Mouse (Mus musculus): Measurements from ENCODE around the gene Cir1.

The Cir1 gene

DNA sequence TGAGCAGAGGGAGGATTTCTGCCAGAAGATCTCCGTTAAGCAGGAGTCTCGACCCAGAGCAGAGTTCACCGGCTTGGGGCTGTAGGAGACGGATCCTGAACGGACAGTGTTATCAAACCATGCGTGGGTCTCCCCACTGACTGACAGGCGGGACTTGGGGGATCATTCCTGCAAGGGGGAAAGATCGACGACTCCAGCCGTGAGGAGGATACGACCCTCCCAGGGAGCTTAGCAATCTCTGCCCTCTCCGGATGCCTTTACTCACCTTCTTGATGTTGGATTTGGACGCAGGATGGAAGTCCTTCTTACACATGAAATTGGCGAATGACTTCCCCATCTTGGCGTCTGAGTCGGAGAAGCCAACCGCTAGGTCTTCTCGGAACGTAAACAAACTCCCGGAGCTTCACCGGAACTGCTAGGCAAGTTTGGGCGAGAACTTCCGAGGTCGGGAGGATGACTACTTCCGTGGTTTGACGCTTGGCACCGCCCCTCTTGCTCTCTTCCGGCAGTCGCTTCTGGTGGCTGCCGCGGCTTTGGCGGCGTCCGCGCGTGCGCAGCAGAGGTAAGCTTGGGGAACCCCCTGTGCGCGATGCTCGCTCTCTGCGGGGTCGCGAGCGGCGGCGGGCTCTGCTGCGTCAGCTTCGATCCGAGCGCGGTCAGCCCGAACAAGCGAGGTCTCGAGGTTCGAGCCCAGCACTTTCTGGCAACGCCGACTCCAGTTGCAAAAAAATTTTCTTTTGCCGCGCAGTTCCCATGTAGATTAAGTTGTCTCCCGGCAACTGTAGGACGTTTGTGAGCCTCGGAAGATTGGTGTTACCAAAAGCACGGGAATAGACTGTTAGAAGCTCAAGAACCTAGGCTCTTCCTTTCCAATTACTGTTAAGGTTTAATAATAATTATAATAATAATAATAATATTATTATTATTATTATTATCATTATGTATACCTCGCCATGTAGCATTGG is at the start of gene Cir1, which contains the start of gene Scrn3:
TSS of gene Cir1 (minus strand) at position 550 of the 965 bp plus-strand sequence.
TSS of gene Scrn3 (plus strand) at position 450 of the 965 bp plus-strand sequence.
- in situ Hi-C loops (cut with MboI; ENCODE audit: low sequenced_read_pairs): loop anchor here (10.0 kb wide), 1 partner anchor 92 kb away; no protein-coding TSS in a partner anchor

DNA sequence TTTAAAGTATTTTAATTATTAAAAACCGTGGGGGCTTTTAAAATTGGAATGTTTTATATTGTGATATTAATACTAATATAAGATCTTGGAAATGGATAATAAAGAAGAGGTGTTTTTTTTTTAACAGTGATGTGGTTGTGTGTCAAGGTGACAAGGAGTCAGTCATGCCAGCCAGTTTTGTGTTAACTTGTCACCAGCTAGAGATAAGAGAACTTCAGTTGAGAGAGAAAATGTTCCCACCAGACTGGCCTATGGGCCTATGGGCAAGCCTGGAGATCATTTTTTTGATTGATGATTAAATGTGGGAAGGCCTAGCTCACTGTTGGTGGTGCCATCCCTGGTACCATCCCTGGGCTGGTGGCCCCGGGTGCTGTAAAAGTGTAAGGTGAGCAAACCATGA is 48.0 kb upstream of the Cir1 start:
- in situ Hi-C loops (cut with MboI; ENCODE audit: low sequenced_read_pairs): no loop called here

DNA sequence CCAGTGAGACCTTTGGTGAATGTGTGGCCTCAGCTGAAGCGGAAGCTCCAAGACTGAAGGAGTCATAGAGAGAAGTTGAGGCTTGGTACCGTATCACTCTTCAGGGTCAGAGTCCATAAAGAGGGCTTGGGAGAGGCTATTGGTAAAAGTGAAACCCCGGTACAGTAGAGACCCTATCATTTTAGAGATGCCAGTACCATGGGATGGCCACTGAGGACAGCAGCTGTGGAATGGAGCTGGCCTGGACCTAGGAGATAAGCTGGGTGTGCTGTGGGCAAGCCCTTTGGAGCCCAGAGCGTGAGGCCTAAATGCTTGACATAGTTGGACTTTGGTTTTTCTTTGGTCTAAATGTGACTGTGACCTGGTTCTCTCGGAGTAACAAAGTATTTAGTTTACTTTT is 47.4 kb upstream of the Cir1 start:
- in situ Hi-C loops (cut with MboI; ENCODE audit: low sequenced_read_pairs): no loop called here

DNA sequence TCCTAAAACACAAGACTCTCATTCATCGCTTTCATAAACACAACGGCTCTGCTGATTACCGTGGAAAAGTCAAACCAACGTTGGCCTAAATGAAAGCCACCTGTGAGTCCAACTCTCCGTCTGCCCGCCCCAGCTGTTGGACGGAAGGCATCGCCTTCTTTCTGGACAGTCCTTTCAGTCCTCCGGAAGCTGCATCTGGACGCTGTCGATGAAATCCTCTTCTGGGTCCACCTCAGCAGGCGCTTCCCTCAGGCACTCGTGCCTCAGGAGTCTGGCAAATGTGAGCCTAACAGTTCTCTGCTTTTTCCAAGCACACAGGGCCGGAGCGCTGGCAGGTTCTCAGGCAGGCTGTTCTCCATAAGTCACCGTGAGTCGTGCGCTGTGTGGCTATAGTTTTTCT is 44.5 kb upstream of the Cir1 start:
- in situ Hi-C loops (cut with MboI; ENCODE audit: low sequenced_read_pairs): no loop called here

DNA sequence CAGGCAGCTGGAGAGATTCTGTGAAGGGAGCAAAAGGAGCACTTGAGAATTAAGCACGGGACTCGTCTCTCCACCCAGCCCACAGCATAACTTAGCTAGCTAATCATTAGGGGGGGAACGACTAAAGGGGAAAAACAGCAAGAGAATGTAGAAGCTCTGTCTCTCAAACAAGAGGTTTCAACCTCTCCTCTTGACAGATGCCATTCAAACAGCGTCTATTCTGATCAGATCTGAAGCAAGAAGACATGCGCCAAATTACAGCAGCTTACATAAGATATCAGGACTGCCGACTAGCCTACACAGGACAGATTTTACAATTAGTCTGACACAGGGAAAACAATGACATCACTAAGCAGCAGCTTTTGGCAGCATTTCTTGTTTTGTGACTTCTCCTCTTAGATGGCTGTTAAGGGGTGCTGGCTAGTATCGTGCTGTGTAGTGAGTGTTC is 39.5 kb upstream of the Cir1 start:
- in situ Hi-C loops (cut with MboI; ENCODE audit: low sequenced_read_pairs): no loop called here

DNA sequence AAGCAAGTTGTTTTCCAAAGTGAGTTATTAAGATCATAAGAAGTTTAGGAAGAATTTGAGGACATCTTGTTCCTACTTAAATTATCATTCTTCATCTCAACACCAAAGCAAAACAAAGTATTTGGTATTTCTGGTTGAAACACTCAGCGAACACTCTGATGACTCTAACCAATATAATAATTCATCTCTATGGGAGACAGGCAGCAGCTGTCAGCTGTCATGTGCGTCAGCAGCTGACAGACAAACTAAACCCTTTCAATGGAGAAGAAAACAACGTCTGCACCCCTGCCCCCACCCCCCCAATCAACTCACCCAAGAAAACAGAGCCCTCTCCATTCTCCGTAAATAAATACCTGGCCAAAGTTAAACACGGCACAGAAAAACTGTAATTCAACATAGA is 39.0 kb upstream of the Cir1 start:
- in situ Hi-C loops (cut with MboI; ENCODE audit: low sequenced_read_pairs): no loop called here

DNA sequence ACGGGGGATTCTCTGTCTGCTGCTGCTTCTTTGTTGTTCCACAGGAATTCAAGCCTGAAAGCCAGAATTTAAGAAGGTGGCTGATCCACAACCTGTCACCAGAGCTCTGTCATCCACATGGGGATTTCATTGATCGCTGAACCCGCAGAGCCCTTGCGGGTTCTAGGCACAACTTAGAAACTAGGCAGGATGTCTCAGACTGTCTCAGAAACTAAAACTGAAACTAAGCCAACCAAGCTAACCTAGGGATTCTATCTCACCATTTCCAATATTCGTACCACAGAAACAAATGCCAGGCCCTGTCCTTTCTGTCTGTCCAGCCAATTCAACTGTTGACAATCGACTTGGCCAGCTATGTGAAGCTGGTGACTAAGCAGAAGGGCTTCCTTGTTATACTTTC is 35.7 kb upstream of the Cir1 start:
- in situ Hi-C loops (cut with MboI; ENCODE audit: low sequenced_read_pairs): no loop called here

DNA sequence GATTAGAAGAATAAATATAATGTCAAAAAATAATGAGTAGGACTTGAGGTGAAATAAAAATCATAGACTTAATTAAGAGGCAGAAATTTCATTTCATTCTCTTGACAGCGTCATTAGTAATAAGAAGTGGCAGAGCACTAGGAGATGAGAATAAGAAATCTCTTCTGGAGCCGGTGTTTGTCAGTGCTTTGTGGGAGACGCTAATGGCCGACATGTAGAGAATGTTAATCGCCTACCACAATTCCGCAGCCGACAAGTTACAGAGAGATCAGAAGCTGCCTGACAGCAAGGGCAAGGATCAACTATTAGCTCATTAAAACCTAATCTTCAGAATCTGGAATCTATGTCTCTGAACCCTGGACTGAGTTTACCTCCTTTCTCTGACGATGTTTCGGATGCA is 35.3 kb upstream of the Cir1 start:
- in situ Hi-C loops (cut with MboI; ENCODE audit: low sequenced_read_pairs): no loop called here

DNA sequence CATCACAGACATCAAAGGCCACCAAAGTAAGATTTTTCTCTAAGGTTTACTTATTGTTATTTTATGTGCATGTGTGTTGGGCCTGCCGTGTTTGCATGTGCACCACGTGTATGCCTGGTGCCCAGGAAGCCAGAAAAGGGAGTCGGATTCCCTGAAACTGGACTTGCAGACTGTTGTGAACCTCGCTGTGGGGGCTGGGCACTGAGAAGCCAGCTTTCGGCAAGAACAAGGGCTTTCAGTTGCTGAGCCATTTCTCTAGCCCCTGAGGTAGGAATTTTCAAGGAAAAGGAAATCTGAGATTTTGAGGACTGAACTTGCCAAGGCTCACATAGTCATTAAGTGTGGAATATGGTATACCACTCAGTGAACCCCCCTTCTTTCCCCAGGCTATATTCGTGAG is 34.6 kb upstream of the Cir1 start:
- in situ Hi-C loops (cut with MboI; ENCODE audit: low sequenced_read_pairs): no loop called here

DNA sequence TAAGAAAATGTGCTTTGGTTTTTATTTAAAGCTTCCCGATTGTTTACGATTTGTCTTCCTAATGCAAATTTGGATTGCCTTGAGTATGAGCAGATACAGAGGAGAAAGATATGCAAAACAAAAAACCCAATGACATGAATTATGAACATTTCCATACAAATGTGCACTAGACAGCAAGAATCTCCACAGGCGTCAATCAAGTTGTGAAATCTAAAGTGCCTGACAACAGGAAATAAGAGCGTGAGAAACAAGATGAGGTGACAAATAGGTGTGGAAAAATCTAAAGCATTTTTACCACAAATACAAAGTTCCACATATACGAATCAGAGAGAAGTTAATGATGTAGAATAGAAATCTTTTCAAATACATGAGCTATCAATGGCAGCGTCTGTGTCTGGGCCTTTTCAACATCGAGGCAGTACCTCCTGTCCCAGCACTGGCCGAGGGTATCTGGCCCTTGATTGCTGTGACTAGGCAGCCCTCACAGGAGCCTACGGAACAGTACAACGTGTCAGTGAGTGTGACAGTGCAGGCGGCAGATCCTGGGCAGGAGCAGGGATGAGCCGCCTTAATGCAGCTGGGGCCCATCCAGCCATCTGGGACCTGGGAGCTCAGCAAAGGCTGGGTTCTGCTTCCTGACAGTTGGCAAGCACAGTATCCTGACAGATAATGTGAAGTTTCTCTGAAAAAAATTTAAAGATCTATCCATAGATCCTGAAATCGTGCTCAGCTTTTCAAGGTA is 34.0 kb upstream of the Cir1 start:
- in situ Hi-C loops (cut with MboI; ENCODE audit: low sequenced_read_pairs): no loop called here

DNA sequence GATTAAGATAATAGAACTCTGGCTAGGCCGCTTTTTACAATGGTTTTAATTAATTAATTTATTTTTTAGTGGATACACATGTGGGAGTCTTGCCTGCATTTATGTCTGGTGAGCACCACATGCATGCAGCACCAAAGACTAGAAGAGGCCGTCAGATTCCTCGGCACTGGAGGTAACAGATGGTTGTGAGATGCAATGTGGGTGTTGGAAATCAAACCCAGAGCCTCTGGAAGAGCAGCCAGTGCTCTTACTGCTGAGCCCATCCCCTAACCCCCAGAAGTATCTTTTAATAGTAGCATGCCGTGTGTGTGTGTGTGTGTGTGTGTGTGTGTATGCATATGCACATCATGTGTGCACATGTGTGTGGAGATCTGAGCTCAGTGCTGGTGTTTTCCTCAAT is 32.7 kb upstream of the Cir1 start:
- in situ Hi-C loops (cut with MboI; ENCODE audit: low sequenced_read_pairs): no loop called here

DNA sequence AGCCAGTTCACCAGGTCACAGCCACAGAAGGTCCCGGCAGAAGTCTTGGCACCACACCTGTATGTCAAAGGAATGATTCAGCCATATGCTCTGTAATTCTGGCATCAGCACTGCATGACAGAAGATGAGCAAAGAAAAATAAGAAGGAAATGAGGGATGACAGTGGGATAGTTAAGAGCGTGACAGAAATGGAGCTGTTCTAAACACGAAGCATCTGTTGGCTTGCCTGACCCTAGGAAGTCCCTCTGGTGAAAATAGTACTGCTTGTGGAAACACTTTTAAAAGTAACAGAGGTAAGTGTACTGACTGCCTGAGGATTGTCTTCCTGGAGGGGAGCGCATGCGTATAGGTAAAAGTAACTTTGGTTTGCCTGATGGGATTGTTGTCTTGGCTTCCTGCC is 31.2 kb upstream of the Cir1 start:
- in situ Hi-C loops (cut with MboI; ENCODE audit: low sequenced_read_pairs): no loop called here

DNA sequence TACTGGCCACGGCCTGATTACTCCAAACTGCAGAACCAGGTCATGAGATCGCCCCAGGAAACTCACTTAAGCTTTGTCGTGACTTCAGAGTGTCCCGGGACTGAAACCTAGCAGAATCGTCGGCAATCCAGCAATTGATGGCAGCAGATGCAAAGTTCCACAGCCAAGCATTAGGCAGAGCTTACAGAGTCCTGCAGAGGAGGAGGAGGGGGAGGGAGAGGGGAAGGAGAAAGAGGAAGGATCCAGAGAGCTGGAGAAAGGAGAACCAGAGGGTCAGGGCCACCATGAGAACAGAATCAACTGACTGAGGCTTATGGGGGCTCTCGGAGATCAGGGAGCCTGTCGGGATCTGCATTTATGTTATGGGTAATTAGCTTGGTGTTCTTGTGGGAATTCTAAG is 25.9 kb upstream of the Cir1 start:
- in situ Hi-C loops (cut with MboI; ENCODE audit: low sequenced_read_pairs): no loop called here

DNA sequence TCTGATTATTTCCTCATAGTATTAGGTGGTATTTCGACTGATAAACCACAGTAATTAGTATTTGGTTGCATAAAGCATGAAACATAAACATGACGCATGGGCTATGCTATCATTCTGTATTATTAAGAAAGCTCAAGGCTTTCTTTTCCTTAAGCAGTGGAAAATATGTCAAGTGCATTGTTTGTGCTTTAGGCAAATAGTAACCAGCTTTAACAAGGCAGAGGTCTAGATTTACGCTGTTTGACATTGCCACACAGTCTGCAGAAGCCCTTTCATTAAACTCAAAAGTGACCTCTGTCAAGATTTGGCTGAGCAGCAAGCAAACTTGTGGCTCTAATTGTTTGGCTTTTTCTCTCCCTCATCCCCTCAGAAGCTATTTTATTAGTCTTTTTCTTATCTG is 23.4 kb upstream of the Cir1 start:
- in situ Hi-C loops (cut with MboI; ENCODE audit: low sequenced_read_pairs): no loop called here

DNA sequence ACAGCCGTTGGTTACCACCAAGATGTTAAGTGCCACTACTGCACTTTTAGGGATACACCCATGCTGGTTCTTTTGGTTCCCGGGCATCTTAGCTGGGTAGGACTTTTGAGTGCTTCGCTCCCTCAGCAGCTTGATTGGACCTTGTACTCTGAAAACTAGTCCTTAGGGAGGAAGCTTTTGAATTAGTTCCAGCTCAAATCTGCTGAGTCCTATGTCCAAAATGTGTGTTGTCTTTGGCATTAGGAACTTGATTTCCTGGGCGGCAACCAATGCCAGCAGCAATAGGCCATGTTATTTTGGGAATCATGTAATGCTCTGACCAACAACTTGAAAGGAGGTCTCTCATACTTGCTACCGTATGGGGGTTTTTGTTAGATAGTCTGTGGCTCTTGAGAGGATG is 13.4 kb upstream of the Cir1 start:
- in situ Hi-C loops (cut with MboI; ENCODE audit: low sequenced_read_pairs): no loop called here

DNA sequence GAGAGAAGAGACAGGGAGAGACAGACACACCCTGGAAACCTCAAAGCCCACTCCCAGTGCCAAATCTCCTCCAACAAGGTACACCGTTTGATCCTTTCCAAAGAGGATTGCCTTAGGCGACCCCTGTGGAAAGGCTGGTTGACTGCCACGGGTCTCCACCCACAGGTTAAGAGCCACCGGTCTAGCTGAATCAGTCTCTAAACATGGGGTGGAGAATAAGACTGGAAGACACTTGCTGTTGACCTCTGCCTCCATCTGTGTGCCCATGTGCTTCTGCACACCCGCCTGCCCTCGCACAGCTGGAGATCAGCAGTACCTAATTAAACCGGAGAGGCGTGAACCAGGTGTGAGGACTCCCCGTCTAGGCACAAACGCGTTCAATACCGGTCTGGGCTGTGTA is 10.5 kb upstream of the Cir1 start:
- in situ Hi-C loops (cut with MboI; ENCODE audit: low sequenced_read_pairs): no loop called here

DNA sequence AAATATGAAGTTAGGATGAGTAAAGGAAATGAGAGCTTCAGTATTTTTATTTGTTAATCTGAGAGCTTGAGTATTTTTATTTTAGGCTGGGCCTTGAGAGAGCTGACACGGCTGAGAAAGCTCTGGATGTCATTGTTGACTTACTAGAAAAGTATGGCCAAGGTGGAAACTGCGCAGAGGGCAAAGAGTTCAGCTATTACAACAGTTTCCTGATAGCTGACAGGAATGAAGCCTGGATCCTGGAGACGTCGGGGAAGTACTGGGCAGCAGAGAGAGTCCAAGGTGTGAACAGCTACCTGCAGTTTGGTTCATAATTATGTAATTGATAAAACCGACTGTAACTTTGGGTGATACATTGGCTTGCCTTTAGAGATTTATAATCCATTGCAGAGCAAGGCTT is 6.7 kb upstream of the Cir1 start:
- in situ Hi-C loops (cut with MboI; ENCODE audit: low sequenced_read_pairs): loop anchor here (10.0 kb wide), 1 partner anchor 86 kb away; no protein-coding TSS in a partner anchor

DNA sequence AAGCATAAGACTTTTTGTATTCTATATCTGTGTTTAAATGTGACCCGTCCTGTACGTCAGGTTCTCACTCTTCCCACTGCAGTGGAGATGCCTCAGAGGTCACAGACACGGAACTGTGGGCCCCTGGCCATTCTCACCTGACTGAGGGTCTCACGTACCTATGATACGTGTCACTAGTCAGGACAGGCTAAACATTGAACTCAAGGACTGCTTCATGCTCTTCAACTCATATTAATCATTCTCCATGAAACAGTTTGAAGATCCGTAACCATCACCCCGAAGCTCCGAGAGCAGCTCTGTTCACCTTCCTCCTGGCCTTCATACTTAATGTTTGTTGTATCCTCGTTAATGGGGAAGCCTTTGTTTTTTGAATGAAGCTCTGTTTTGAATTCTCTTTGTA is 4.9 kb upstream of the Cir1 start:
- in situ Hi-C loops (cut with MboI; ENCODE audit: low sequenced_read_pairs): loop anchor here (10.0 kb wide), 1 partner anchor 87 kb away; no protein-coding TSS in a partner anchor

DNA sequence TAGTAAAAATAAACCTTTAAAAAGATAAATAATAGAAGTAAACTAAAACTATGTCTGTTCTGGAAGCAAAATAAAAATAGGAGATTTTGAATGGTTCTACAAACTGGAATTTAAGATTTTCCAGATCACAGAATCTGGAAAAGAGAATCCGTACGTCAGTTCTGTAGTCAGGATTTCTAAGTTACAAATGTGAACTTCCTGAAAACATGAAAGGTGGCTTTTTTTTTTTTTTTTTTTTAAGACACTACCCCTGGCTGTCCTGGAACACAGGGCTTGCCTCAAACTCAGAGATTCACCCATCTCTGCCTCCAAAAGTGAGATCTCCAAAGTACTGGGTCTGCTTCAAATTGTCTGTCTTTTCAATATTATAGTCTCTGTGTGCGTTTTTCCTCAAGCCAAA is 1.8 kb upstream of the Cir1 start:
- in situ Hi-C loops (cut with MboI; ENCODE audit: low sequenced_read_pairs): loop anchor here (10.0 kb wide), 1 partner anchor 90 kb away; no protein-coding TSS in a partner anchor

DNA sequence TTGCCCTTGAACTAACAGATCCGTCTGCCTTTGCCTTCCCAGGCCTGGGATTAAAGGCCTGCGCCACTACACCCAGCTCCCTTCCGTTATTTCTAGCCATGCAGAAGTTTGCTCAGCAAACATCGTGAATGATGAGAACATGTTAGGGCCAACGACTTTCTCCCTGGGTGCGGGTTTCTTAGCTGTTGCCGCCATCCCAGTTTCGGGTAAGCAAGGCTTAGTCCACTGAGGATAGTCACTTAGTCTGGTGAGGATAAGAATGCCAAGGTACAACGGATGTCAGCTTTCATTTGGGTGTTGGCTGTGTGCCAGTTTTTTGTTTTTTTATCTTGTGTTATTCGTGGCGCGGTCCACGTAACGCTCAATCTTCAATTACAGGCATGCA is 608 bp upstream of the Cir1 start:
- in situ Hi-C loops (cut with MboI; ENCODE audit: low sequenced_read_pairs): loop anchor here (10.0 kb wide), 1 partner anchor 92 kb away; no protein-coding TSS in a partner anchor

DNA sequence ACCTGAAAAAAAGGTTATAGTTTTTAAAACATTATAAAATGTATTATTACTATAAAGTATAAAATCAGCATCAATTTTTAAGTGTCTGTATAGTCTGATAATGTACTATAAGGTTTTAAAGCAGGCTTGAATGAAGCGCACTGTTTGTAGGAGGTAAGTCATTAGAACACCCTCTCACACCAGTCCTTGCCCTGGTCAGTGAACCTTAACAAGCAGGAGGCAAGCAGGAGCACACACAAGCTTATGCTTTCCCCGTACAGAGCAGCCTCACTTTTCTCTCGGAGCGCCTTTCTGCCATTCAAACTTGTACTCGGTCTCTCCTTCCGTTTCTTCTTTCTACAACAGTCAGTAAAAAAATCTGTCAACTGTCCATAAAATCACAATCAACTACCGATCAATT is 6.5 kb downstream of the Cir1 start:
- in situ Hi-C loops (cut with MboI; ENCODE audit: low sequenced_read_pairs): no loop called here

DNA sequence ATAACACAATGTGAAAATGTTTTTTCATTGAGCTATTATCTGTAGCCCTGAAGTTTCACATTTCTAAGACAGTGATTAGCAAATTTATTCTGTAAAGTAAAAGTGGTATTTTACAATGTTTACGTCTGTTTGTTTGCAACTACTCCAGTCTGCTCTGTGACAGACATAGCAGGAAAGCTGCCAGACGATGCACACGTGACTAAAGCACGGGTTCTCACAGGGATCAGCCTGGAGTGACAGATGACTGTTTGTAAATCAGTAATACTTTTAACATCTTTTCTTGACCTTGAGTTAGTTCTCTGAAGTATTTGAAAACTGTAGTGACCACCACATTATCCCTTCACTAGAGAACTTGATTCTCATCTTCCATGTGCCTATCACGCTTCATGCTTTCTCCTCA is 8.0 kb downstream of the Cir1 start:
- in situ Hi-C loops (cut with MboI; ENCODE audit: low sequenced_read_pairs): no loop called here

Measured in CH12F3 (cell line).